Mouse (Mus musculus) thymus, adult 2 months (tissue): ENCODE results near the gene Phf21a. TPM values are rescaled to one million over a fixed set of nuclear protein-coding genes. Genes with fewer than 3 reads are reported as not detected.

Experiments used
- DNase-seq: peaks from one replicate; pipeline ENCODE4 v3.0.0; 2021
- H3K27ac ChIP-seq: fragments of 200-500 bp; 2 replicates; pipeline ENCODE4 v1.5.1; 2012; ENCODE audit warnings: low read length, control low read depth; ENCODE audit not compliant: control insufficient read depth, insufficient read depth
- H3K27me3 ChIP-seq: fragments of 200-500 bp; 2 replicates; pipeline ENCODE4 v1.6.1; 2012; ENCODE audit warnings: mild to moderate bottlenecking, low read length, moderate library complexity, mixed read lengths; ENCODE audit not compliant: control insufficient read depth, insufficient read depth
- H3K36me3 ChIP-seq: fragments of 200-500 bp; 2 replicates; pipeline ENCODE4 v1.6.1; 2012; ENCODE audit warnings: mild to moderate bottlenecking, low read length, moderate library complexity; ENCODE audit not compliant: control insufficient read depth, insufficient read depth
- H3K4me1 ChIP-seq: fragments of 200-500 bp; replicated peaks from 2 replicates; pipeline ENCODE4 v1.6.1; 2012; ENCODE audit warnings: low read length; ENCODE audit not compliant: control insufficient read depth, insufficient read depth
- H3K4me3 ChIP-seq: fragments of 200-500 bp; 2 replicates; pipeline ENCODE4 v1.5.1; 2012; ENCODE audit warnings: mild to moderate bottlenecking, low read length, control low read depth, moderate library complexity; ENCODE audit not compliant: control insufficient read depth, insufficient read depth
- CTCF ChIP-seq: fragments of 200-500 bp; IDR thresholded peaks from 2 replicates; pipeline ENCODE4 v1.5.1; 2012; ENCODE audit warnings: mild to moderate bottlenecking, control low read depth, low read length, moderate library complexity, borderline replicate concordance; ENCODE audit not compliant: control insufficient read depth, poor library complexity, insufficient read depth; ENCODE audit errors: extremely low read depth
- POLR2A ChIP-seq: fragments of 200-500 bp; IDR thresholded peaks from 2 replicates; pipeline ENCODE4 v1.6.1; 2012; ENCODE audit warnings: mild to moderate bottlenecking, low read length, control low read depth, moderate library complexity; ENCODE audit not compliant: control insufficient read depth, poor library complexity, insufficient read depth; ENCODE audit errors: extremely low read depth
- WGBS: fragments of 180-500 bp; shearing (Covaris S2); methylation state at CpG from one replicate; pipeline ENCODE4 v1.1.7; 2018; 5-methylcytosine and 5-hydroxymethylcytosine counted together
- polyA plus RNA-seq: library from polyadenylated mRNA; depleted of rRNA; stranded (reverse); fragments of >200 nt; gene quantifications from 2 replicates; pipeline ENCODE4 v1.2.3, GENCODE M21; 2012

The Phf21a gene
- polyA plus RNA-seq, 1 experiment: 81.6 TPM

DNA sequence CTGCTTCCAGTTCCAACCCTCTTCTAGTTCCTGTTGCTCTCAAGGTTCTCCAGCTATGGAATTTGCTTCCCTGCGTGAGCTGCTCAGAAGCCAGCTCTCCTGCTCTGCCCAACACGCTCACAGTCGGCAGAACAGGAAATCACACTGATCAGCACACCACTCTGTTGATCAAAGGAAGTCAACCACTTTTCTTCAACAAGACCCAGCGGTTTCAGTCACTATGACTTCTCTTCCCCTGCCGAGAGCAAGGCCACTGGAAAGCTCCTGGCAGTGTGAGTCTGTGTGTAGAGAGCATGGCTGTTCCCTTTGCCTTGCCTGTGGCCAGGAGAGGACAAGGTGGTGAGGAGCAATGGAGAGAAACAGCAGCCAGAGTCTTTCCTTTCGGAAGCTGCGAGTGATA lies 163.2 kb downstream of the Phf21a start:
- Histone ChIP-seq H3K27me3 (no peaks in the 10 kb centered on the region), H3K4me1 (peaks cover 18% of the 10 kb centered on the region), H3K4me3 (no peak overlapping the region), H3K27ac (no peak overlapping the region), H3K36me3 (no peaks in the 10 kb centered on the region)
- TF ChIP-seq CTCF (no peak), POLR2A (no peak)
- DNase-seq: peak; percentile 34
- WGBS: 28% methylated on average over 7 of the region's 7 CpGs

GRCm38 (mm10) chr2:92257372-92257956 lies 164.5 kb downstream of the Phf21a start:
- no peak for DNase-seq
- Histone ChIP-seq H3K4me3 (no peak overlapping the region), H3K27ac (no peak overlapping the region), H3K36me3 (no peaks in the 10 kb centered on the region), H3K27me3 (no peaks in the 10 kb centered on the region), H3K4me1 (peaks cover 18% of the 10 kb centered on the region)
- WGBS: 88% methylated on average over 4 of the region's 4 CpGs
- TF ChIP-seq CTCF (no peak), POLR2A (no peak)

- 77% methylated on average over 2 of the region's 2 CpGs for WGBS
- no peak for TF ChIP-seq CTCF
- no peak for TF ChIP-seq POLR2A
- no peak for DNase-seq
- Histone ChIP-seq H3K4me3 (no peak overlapping the region), H3K36me3 (no peaks in the 10 kb centered on the region), H3K27me3 (no peaks in the 10 kb centered on the region), H3K27ac (no peak overlapping the region), H3K4me1 (peaks cover 16% of the 10 kb centered on the region)
These were observed 167.0 kb downstream of the Phf21a start for GRCm38 (mm10) chr2:92259924-92260323.

DNA sequence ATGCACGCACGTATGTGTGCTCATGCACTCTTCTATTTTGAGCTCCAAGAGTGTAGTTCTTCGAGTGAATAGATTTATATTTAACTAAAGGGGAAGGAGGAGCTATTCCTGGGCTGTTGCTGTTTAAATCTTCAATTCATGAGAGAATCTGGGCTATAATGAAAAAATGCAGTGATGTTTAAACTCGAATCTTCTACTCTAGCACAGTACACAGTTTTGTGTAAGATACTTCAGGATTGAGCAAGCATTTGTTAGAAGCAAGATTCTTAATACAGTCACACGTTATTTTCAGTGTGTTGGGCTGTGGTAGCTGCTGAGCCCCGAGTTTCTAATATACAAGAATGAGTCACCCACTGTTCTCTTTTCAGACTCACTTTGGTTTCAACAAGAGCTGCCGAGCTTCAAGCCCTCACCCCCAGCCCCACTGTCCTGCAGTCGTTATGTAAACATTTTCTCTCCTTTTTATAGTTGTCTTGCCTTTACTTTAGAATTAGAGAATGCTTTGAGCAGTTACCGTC lies 173.2 kb downstream of the Phf21a start:
- no peak overlapping the region for H3K4me3 ChIP-seq
- TF ChIP-seq CTCF (no peak), POLR2A (no peak)
- H3K27ac ChIP-seq: no peak overlapping the region
- no peaks in the 10 kb centered on the region for H3K27me3 ChIP-seq
- no peaks in the 10 kb centered on the region for H3K36me3 ChIP-seq
- DNase-seq: no peak
- 86% methylated on average over 9 of the region's 9 CpGs for WGBS
- H3K4me1 ChIP-seq: no peaks in the 10 kb centered on the region

DNA sequence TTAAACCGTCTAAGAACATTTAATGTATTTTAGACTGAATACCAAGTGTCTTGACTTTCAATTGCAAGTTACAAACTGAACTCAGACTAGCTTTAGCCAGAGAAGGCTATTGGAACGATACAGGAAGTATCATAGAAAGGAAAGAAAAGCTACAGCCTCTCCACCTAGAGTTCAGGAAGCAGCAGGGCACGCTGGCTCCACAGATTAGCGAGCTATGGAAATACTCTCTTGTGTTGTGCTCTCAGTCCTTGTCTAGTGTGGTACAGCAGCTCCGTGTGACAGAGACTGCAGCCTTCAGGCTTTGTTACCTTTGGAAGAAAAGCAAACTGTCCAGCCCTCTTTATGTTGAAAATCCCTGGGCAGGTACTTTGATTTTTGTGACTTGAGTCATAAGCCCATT lies 176.3 kb downstream of the Phf21a start:
- 57% methylated on average over 5 of the region's 5 CpGs for WGBS

DNA sequence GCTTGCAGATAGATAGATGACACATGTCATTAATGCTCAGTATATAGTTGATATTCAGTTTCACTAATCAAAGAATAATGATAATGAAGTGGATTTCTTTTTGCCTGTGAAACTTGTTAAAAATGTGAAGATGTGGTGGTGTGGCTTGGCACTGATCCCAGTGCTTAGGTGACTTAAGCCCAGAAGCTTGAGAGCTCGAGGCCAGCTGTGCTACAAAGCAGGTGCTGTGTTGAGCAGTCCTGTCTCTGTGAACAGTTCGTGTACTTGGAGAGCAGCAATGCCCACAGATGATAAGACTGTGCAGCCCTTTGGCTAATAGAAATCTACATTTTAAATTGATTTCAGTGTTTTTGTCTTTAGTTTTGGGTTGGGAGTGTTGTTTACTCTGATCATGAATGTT lies 179.6 kb downstream of the Phf21a start:
- Histone ChIP-seq H3K4me1 (peaks cover 4% of the 10 kb centered on the region), H3K27me3 (no peaks in the 10 kb centered on the region), H3K36me3 (no peaks in the 10 kb centered on the region), H3K4me3 (no peak overlapping the region), H3K27ac (no peak overlapping the region)
- TF ChIP-seq CTCF (no peak), POLR2A (no peak)
- WGBS: 7% methylated on average over 2 of the region's 2 CpGs
- peak; percentile 13 for DNase-seq

More for the DNA sequence above, 176.3 kb downstream of the Phf21a start:
- peaks cover 2% of the 10 kb centered on the region; the same call in 1 of the 2 replicates for H3K4me1 ChIP-seq
- TF ChIP-seq POLR2A (no peak), CTCF (no peak)
- H3K4me3 ChIP-seq: no peak overlapping the region
- no peaks in the 10 kb centered on the region for H3K27me3 ChIP-seq
- no peak overlapping the region for H3K27ac ChIP-seq
- H3K36me3 ChIP-seq: no peaks in the 10 kb centered on the region
- DNase-seq: no peak
